35 mouse cellular contexts compared by ENCODE assay signal in genomic region chr10:38139196-38139595, GRCm38 (mm10).
DNase-seq lines count a peak whose midpoint lies in the region; ATAC-seq and TF ChIP-seq lines count a peak whose summit lies in the region.
"Had no signal": no experiment of that assay in that cellular context is flagged by ENCODE, and none has a peak within 500 bp of the region (broad histone marks: within the 10 kb centered on the region; RNA-seq: fewer than 3 reads in every experiment).

No protein-coding gene starts in this region.

- H3K9me3 ChIP-seq in kidney, postnatal 0 days (replicated peaks; ENCODE audit: low read length): no peaks in the 10 kb centered on the region
- no peaks in the 10 kb centered on the region for H3K9me3 ChIP-seq in kidney, embryonic 15.5 days (replicated peaks)
- no peaks in the 10 kb centered on the region for H3K9me3 ChIP-seq in lung, postnatal 0 days (ENCODE audit: low read length)
- H3K9me3 ChIP-seq: embryonic facial prominence, embryonic 10.5 days; embryonic facial prominence, embryonic 13.5 days; forebrain, embryonic 10.5 days; forebrain, embryonic 13.5 days; G1E; heart, embryonic 10.5 days; heart, embryonic 13.5 days had no signal

- no peaks in the 10 kb centered on the region for H3K36me3 ChIP-seq in kidney, postnatal 0 days (ENCODE audit: insufficient read depth, low read length)
- H3K36me3 ChIP-seq in kidney, embryonic 15.5 days: no peaks in the 10 kb centered on the region
- H3K36me3 ChIP-seq in lung, postnatal 0 days (ENCODE audit: insufficient read depth, low read length): no peaks in the 10 kb centered on the region
- H3K36me3 ChIP-seq: embryonic facial prominence, embryonic 10.5 days; embryonic facial prominence, embryonic 13.5 days; forebrain, embryonic 10.5 days; G1E; heart, embryonic 10.5 days; heart, embryonic 13.5 days had no signal

- no peak overlapping the region for H3K27ac ChIP-seq in kidney, postnatal 0 days
- no peak overlapping the region for H3K27ac ChIP-seq in kidney, embryonic 15.5 days
- H3K27ac ChIP-seq in lung, postnatal 0 days (ENCODE audit: low read length): no peak overlapping the region
- no peak overlapping the region for H3K27ac ChIP-seq in cerebellum, adult 2 months (ENCODE audit: insufficient read depth, low read length)
- H3K27ac ChIP-seq: embryonic facial prominence, embryonic 10.5 days; embryonic facial prominence, embryonic 13.5 days; forebrain, embryonic 10.5 days; forebrain, embryonic 13.5 days; gastrocnemius, adult 2 months; heart, embryonic 10.5 days; heart, embryonic 13.5 days; hindbrain, embryonic 14.5 days; hindbrain, postnatal 0 days had no signal

- no peak for ATAC-seq in kidney, postnatal 0 days (replicated peaks; ENCODE audit: low FRiP score, low read depth)
- no peak for ATAC-seq in kidney, embryonic 15.5 days (replicated peaks; ENCODE audit: low FRiP score)
- ATAC-seq in lung, postnatal 0 days: no peak
- ATAC-seq: activated CD4-positive, CD25-positive, alpha-beta regulatory T cell, adult 4 months; forebrain, embryonic 13.5 days; forebrain, postnatal 0 days; hindbrain, postnatal 0 days; inflammation-experienced regulatory T-cells, adult 6 months had no signal

- no peaks in the 10 kb centered on the region for H3K27me3 ChIP-seq in kidney, postnatal 0 days (ENCODE audit: insufficient read depth, low read length)
- no peaks in the 10 kb centered on the region for H3K27me3 ChIP-seq in kidney, embryonic 15.5 days
- no peaks in the 10 kb centered on the region for H3K27me3 ChIP-seq in lung, postnatal 0 days (replicated peaks; ENCODE audit: insufficient read depth, low read length)
- no peaks in the 10 kb centered on the region for H3K27me3 ChIP-seq in cerebellum, adult 2 months (ENCODE audit: control insufficient read depth, insufficient read depth, low read length)
- H3K27me3 ChIP-seq: CH12.LX; embryonic facial prominence, embryonic 13.5 days; forebrain, embryonic 13.5 days; heart, embryonic 13.5 days had no signal

- no peak for TF ChIP-seq CTCF in kidney, postnatal 0 days (IDR thresholded peaks at IDR 0.05; ENCODE audit: low read depth)
- TF ChIP-seq CTCF in lung, postnatal 0 days (IDR thresholded peaks at IDR 0.05): no peak
- TF ChIP-seq CTCF in cerebellum, adult 2 months (IDR thresholded peaks at IDR 0.05; ENCODE audit: borderline replicate concordance, insufficient read depth, low read depth, low read length): no peak

- TF ChIP-seq EP300 in lung, postnatal 0 days (IDR thresholded peaks at IDR 0.05): no peak

- no peak overlapping the region for H3K9ac ChIP-seq in kidney, postnatal 0 days (ENCODE audit: low read depth, low read length)
- no peak overlapping the region for H3K9ac ChIP-seq in kidney, embryonic 15.5 days
- H3K9ac ChIP-seq in lung, postnatal 0 days (replicated peaks; ENCODE audit: low read depth): no peak overlapping the region
- H3K9ac ChIP-seq: embryonic facial prominence, embryonic 13.5 days; forebrain, embryonic 13.5 days; forebrain, postnatal 0 days; heart, embryonic 13.5 days; hindbrain, embryonic 14.5 days had no signal

- H3K4me3 ChIP-seq in kidney, postnatal 0 days (replicated peaks; ENCODE audit: low read depth, low read length): no peak overlapping the region
- no peak overlapping the region for H3K4me3 ChIP-seq in kidney, embryonic 15.5 days (replicated peaks)
- no peak overlapping the region for H3K4me3 ChIP-seq in lung, postnatal 0 days (ENCODE audit: low read depth, low read length)
- no peak overlapping the region for H3K4me3 ChIP-seq in cerebellum, adult 2 months (replicated peaks; ENCODE audit: insufficient read depth, low read depth, low read length)
- H3K4me3 ChIP-seq: embryonic facial prominence, embryonic 10.5 days; embryonic facial prominence, embryonic 13.5 days; erythroblast, embryonic 14.5 days; forebrain, embryonic 10.5 days; forebrain, embryonic 13.5 days; gastrocnemius, adult 2 months; heart, embryonic 10.5 days; heart, embryonic 13.5 days had no signal

- DNase-seq in kidney, postnatal 0 days (ENCODE audit: low spot score): peak; percentile 69
- DNase-seq in lung, postnatal 0 days (ENCODE audit: low spot score): peak; percentile 18
- DNase-seq in lung, postnatal 4 days: no peak
- DNase-seq in Muller cell, postnatal 12 days (ENCODE audit: inconsistent ontology term): peak; percentile 16
- DNase-seq in adipocyte (ENCODE audit: low spot score): peak; percentile 45
- DNase-seq in adrenal gland, postnatal 4 days (ENCODE audit: low spot score in 2 of 2): no peak
- DNase-seq in cerebellum, adult 2 months: no peak
- DNase-seq: adrenal gland, postnatal 10 days; adrenal gland, postnatal 36 days; B cell, adult 2 months; cerebellum, adult 11 months; cerebellum, adult 8-10 months; cerebellum, postnatal 10 days; cerebellum, postnatal 36 days; embryo, embryonic 11 days; forebrain, postnatal 0 days; gastrocnemius, adult 2 months; gastrocnemius, postnatal 14 days; heart, adult 18-20 months; heart, postnatal 14 days; heart, postnatal 4 days had no signal

- H3K4me2 ChIP-seq in kidney, postnatal 0 days (ENCODE audit: low read length): no peak overlapping the region
- no peak overlapping the region for H3K4me2 ChIP-seq in kidney, embryonic 15.5 days
- no peak overlapping the region for H3K4me2 ChIP-seq in lung, postnatal 0 days (replicated peaks; ENCODE audit: low read depth, low read length)
- H3K4me2 ChIP-seq: embryonic facial prominence, embryonic 13.5 days; forebrain, embryonic 13.5 days; heart, embryonic 13.5 days; hindbrain, embryonic 14.5 days had no signal

- no peak for TF ChIP-seq POLR2A in cerebellum, adult 2 months (IDR thresholded peaks at IDR 0.05; ENCODE audit: borderline replicate concordance, insufficient read depth, low read length)

- no peaks in the 10 kb centered on the region for H3K4me1 ChIP-seq in kidney, postnatal 0 days (replicated peaks; ENCODE audit: insufficient read depth, low read length)
- no peaks in the 10 kb centered on the region for H3K4me1 ChIP-seq in kidney, embryonic 15.5 days
- no peaks in the 10 kb centered on the region for H3K4me1 ChIP-seq in lung, postnatal 0 days (ENCODE audit: insufficient read depth, low read depth, low read length)
- H3K4me1 ChIP-seq in cerebellum, adult 2 months (ENCODE audit: control insufficient read depth, insufficient read depth, low read length): no peaks in the 10 kb centered on the region
- H3K4me1 ChIP-seq: embryonic facial prominence, embryonic 10.5 days; embryonic facial prominence, embryonic 13.5 days; forebrain, embryonic 10.5 days; forebrain, embryonic 13.5 days; heart, embryonic 10.5 days; heart, embryonic 13.5 days had no signal

Comparison
In these comparisons a context has a peak if more than half of its experiments do, and no peak if none do; other contexts are left out.
1. DNase-seq: peak in kidney, postnatal 0 days (single experiment), lung, postnatal 0 days (single experiment), Muller cell, postnatal 12 days (single experiment) and adipocyte (single experiment); none in lung, postnatal 4 days (0 of 2), adrenal gland, postnatal 4 days (0 of 2) and cerebellum, adult 2 months (0 of 2).